Mouse (Mus musculus) heart, adult 2 months (tissue): Measurements from ENCODE around the gene Rora. TPM values are rescaled to one million over a fixed set of nuclear protein-coding genes. Genes with fewer than 3 reads are reported as not detected.

ENCODE experiments used
- DNase-seq, 2 experiments: peaks; one replicate each; pipeline ENCODE4 v3.0.0; 2021
- H3K27ac ChIP-seq: fragments of 200-600 bp; 2 replicates; pipeline ENCODE4 v1.8.1; 2022
- H3K27me3 ChIP-seq: fragments of 200-500 bp; 2 replicates; pipeline ENCODE4 v1.6.1; 2012; ENCODE audit warnings: mild to moderate bottlenecking, low read length, inconsistent platforms, mixed read lengths; ENCODE audit not compliant: control insufficient read depth, insufficient read depth
- H3K36me3 ChIP-seq: fragments of 200-500 bp; 2 replicates; pipeline ENCODE4 v1.6.1; 2012; ENCODE audit warnings: low read length, inconsistent platforms; ENCODE audit not compliant: control insufficient read depth, insufficient read depth
- H3K4me1 ChIP-seq: fragments of 200-500 bp; 2 replicates; pipeline ENCODE4 v1.6.1; 2011; ENCODE audit warnings: low read length; ENCODE audit not compliant: control insufficient read depth, insufficient read depth
- H3K4me3 ChIP-seq: fragments of 200-600 bp; 2 replicates; pipeline ENCODE4 v1.8.1; 2022
- H3K79me2 ChIP-seq: fragments of 200-500 bp; replicated peaks from 2 replicates; pipeline ENCODE4 v1.6.1; 2012; ENCODE audit warnings: mild to moderate bottlenecking, inconsistent platforms, low read length, moderate library complexity, mixed read lengths; ENCODE audit not compliant: control insufficient read depth, insufficient read depth
- H3K9ac ChIP-seq: fragments of 200-500 bp; 2 replicates; pipeline ENCODE4 v1.6.1; 2012; ENCODE audit warnings: low read depth, mild to moderate bottlenecking, control low read depth, inconsistent platforms, low read length, mixed read lengths
- CTCF ChIP-seq: fragments of 200-600 bp; IDR thresholded peaks from 2 replicates; pipeline ENCODE4 v1.8.1; 2022; ENCODE audit warnings: antibody characterized with exemption, mild to moderate bottlenecking, moderate library complexity
- EP300 ChIP-seq: fragments of 200-500 bp; IDR thresholded peaks from 2 replicates; pipeline ENCODE4 v1.6.1; 2011; ENCODE audit warnings: low read depth, low read length, control low read depth; ENCODE audit not compliant: insufficient read depth
- POLR2A ChIP-seq: fragments of 200-500 bp; IDR thresholded peaks from 2 replicates; pipeline ENCODE4 v1.6.1; 2011; ENCODE audit warnings: mild to moderate bottlenecking, low read depth, low read length, control low read depth; ENCODE audit not compliant: insufficient read depth
- WGBS: fragments of 180-500 bp; shearing (Covaris S2); methylation state at CpG from one replicate; pipeline ENCODE4 v1.1.7; 2018; 5-methylcytosine and 5-hydroxymethylcytosine counted together
- intact Hi-C: fragments of 180-260 bp; cut with DNase I; formaldehyde crosslinking; loops from one replicate; pipeline ENCODE4 v1.15.1; 2025
- polyA plus RNA-seq: library from polyadenylated mRNA; depleted of rRNA; stranded (reverse); fragments of >200 nt; gene quantifications from 2 replicates; pipeline ENCODE4 v1.2.3, GENCODE M21; 2012
- total RNA-seq, 2 experiments: library from RNA; stranded (reverse); gene quantifications; 2 replicates each; pipeline ENCODE4 v1.2.3; 2021

The Rora gene
- total and polyA plus RNA-seq, 3 experiments, result 6.7 to 28.9 (median 21.6) TPM

- Histone ChIP-seq H3K4me3 (no peak overlapping the region), H3K27ac (no peak overlapping the region), H3K36me3 (peaks cover 8% of the 10 kb centered on the region; the same call in 1 of the 2 replicates), H3K79me2 (no peaks in the 10 kb centered on the region; the same call in 1 of the 2 replicates), H3K9ac (no peak overlapping the region), H3K4me1 (peaks cover 11% of the 10 kb centered on the region), H3K27me3 (no peaks in the 10 kb centered on the region)
- 4% methylated on average over 2 of the region's 2 CpGs for WGBS
- peak; percentile 47 for TF ChIP-seq CTCF
- TF ChIP-seq EP300, result peak; percentile 64; the same call in 1 of the 2 replicates
- TF ChIP-seq POLR2A, result no peak
- intact Hi-C loops, result no loop called here
- DNase-seq, result peak; percentile 66 to 67
Observed at GRCm38 (mm10) chr9:68756976-68757375, 103.4 kb downstream of the Rora start.

GRCm38 (mm10) chr9:68759324-68759723 is 105.7 kb downstream of the Rora start:
- peaks cover 6% of the 10 kb centered on the region; the same call in 1 of the 2 replicates for H3K36me3 ChIP-seq
- WGBS, result 81% methylated on average over 8 of the region's 8 CpGs
- H3K4me1 ChIP-seq, result peaks cover 7% of the 10 kb centered on the region
- no peak overlapping the region for H3K9ac ChIP-seq
- TF ChIP-seq EP300 (no peak), CTCF (peak; percentile 39)
- no peak for DNase-seq
- H3K27ac ChIP-seq, result no peak overlapping the region
- intact Hi-C loops, result no loop called here
- no peaks in the 10 kb centered on the region for H3K27me3 ChIP-seq
- H3K79me2 ChIP-seq, result no peaks in the 10 kb centered on the region; the same call in 1 of the 2 replicates
- H3K4me3 ChIP-seq, result no peak overlapping the region

- Histone ChIP-seq H3K9ac (no peak overlapping the region), H3K36me3 (peaks cover 6% of the 10 kb centered on the region; the same call in 1 of the 2 replicates), H3K27me3 (no peaks in the 10 kb centered on the region), H3K4me1 (peaks cover 7% of the 10 kb centered on the region), H3K27ac (no peak overlapping the region), H3K79me2 (no peaks in the 10 kb centered on the region; the same call in 1 of the 2 replicates), H3K4me3 (no peak overlapping the region)
- 91% methylated on average over 4 of the region's 4 CpGs for WGBS
- TF ChIP-seq CTCF (no peak), EP300 (no peak), POLR2A (no peak)
- intact Hi-C loops, result no loop called here
- DNase-seq, result no peak
Observed at GRCm38 (mm10) chr9:68760329-68760728, 106.7 kb downstream of the Rora start.

- Histone ChIP-seq H3K27me3 (no peaks in the 10 kb centered on the region), H3K36me3 (peaks cover 6% of the 10 kb centered on the region; the same call in 1 of the 2 replicates), H3K79me2 (no peaks in the 10 kb centered on the region; the same call in 1 of the 2 replicates), H3K27ac (no peak overlapping the region), H3K4me1 (peaks cover 7% of the 10 kb centered on the region), H3K4me3 (no peak overlapping the region), H3K9ac (no peak overlapping the region)
- intact Hi-C loops, result no loop called here
- TF ChIP-seq POLR2A, result no peak
- no peak for TF ChIP-seq CTCF
- TF ChIP-seq EP300, result no peak
- WGBS, result 75% methylated on average over 3 of the region's 3 CpGs
- no peak for DNase-seq
Observed at GRCm38 (mm10) chr9:68760876-68761275, 107.3 kb downstream of the Rora start.

- peaks cover 3% of the 10 kb centered on the region; the same call in 1 of the 2 replicates for H3K36me3 ChIP-seq
- no peaks in the 10 kb centered on the region for H3K79me2 ChIP-seq
- no peaks in the 10 kb centered on the region for H3K27me3 ChIP-seq
- H3K4me3 ChIP-seq, result no peak overlapping the region
- peaks cover 3% of the 10 kb centered on the region for H3K4me1 ChIP-seq
- no peak overlapping the region for H3K27ac ChIP-seq
- 37% methylated on average over 7 of the region's 7 CpGs for WGBS
- DNase-seq, result peak in 1 of 2 experiments; percentile 15
- no peak for TF ChIP-seq POLR2A
- TF ChIP-seq EP300, result no peak
- no peak for TF ChIP-seq CTCF
- H3K9ac ChIP-seq, result no peak overlapping the region
- intact Hi-C loops, result no loop called here
Observed at GRCm38 (mm10) chr9:68761672-68762071, 108.1 kb downstream of the Rora start.

GRCm38 (mm10) chr9:68765595-68765994 is 112.0 kb downstream of the Rora start:
- intact Hi-C loops, result no loop called here

More at GRCm38 (mm10) chr9:68765595-68765994, 112.0 kb downstream of the Rora start:
- H3K27ac ChIP-seq, result no peak overlapping the region
- H3K27me3 ChIP-seq, result no peaks in the 10 kb centered on the region
- no peaks in the 10 kb centered on the region for H3K36me3 ChIP-seq
- TF ChIP-seq EP300 (no peak), CTCF (peak; percentile 50)
- H3K4me1 ChIP-seq, result peaks cover 3% of the 10 kb centered on the region
- H3K79me2 ChIP-seq, result no peaks in the 10 kb centered on the region
- no peak for DNase-seq
- H3K9ac ChIP-seq, result no peak overlapping the region
- H3K4me3 ChIP-seq, result no peak overlapping the region
- 72% methylated on average over 1 of the region's 1 CpGs for WGBS
